Mouse (Mus musculus) T-helper 17 cell (primary cell): Measurements from ENCODE around the gene Nkg7.

Experiments used
- in situ Hi-C, 2 experiments: fragments of 300-600 bp; cut with MboI, MseI; formaldehyde crosslinking; loops; 1 replicate in 1 of 2; 2 replicates in 1 of 2; pipeline ENCODE4 v1.15.1; 2025; ENCODE audit warnings: high pct_unique_total_duplicates in 2 of 2

The Nkg7 gene

DNA sequence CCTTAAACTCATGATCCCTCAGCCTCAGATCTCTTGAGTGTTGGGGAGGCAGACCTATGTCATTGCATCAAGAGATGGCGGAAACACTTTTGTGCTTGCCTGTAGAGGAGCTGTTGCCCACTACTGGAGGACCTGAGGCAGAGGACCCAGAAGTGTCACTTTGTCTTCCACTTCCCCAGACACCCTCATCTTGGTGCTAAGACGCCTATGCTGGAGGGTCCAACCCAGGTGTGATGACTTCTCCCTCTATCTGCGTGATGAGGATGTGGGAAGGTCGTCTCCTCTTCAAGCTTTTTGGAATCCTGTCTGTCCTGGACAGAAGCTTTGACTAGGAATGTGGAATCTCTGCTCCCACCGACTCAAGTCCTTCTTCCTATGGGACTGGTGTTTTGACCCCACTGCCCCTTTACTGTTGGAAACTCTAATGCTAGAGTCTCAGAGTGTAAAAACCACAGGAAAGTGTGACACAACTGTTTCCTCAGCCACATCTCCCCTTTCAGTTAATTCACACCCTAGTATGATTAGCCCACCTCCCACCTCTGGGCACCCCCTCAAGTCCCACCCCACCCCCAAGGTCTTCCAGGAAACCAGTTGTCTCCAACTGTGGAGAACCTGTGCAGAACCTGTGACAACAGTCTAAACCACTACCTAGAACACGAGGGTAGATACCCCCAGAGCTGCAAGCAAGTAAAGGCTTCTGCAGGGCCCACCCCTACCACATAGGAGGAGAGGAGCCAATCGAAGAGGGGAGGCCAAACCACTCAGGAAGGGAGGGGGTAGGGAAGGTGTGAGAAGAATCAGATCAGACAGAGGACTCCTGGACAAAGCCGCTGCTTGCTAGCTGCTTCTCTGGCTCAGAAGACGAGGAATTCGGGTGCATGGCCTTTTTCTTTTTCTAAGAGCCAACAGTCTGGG is at the start of gene Nkg7:
Gene Nkg7 (plus strand): TSS at position 733 of the 915 bp plus-strand sequence.
- in situ Hi-C loops, result no loop called here

DNA sequence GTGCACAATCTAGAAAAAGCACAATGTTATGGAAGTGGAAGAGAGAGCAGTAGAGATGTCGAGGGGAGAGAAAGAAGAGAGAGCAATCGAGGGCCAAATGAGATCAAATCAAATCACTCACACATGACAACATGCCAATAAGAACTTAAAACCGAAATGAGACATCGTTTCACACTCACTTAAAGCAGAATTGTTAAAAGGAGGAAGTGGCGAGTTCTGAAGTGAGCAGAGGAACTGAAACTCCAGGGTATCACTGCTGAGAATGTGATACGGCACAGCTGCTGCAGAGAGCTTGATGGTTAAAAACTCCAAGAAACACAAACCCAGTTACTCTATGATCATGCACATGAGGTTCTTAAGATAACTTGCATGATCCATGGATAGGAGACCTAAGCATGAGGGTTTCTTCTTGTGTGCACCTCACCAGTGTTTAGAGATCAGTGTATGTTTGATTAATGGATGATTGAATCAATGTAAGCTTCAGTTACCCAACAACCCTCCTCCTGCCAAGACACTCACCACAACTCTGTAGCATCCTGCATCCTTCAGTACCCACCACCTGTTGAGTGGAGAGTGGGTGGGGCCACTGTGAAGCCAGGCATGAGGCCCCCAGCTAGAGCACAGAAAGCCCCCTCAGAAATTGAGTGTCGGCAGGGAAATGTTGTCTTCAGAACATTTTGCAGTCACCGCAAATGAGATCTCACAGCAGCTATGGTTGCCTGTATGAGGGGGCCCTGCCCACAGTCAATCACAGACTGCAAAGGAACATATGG is 44.3 kb upstream of the Nkg7 start:
- in situ Hi-C loops, result no loop called here

DNA sequence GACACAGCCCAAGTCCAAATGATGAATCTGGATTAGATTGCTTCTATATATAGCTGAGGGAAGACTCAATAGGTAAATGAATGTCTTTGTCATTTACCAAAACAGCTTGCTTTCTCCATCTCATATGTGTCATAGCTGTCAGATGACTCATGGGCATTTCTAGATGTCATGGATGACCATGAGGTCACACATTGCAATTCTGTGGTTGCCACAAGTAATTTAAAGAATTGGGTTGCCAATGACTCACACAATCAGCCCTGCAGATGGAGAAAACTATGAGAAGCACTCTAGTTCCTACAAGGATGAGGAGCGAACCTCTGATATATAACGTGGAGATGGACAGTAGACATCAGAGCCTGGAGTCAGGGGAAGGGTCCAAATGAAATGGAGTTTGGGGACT is 37.4 kb upstream of the Nkg7 start:
- in situ Hi-C loops, result no loop called here

DNA sequence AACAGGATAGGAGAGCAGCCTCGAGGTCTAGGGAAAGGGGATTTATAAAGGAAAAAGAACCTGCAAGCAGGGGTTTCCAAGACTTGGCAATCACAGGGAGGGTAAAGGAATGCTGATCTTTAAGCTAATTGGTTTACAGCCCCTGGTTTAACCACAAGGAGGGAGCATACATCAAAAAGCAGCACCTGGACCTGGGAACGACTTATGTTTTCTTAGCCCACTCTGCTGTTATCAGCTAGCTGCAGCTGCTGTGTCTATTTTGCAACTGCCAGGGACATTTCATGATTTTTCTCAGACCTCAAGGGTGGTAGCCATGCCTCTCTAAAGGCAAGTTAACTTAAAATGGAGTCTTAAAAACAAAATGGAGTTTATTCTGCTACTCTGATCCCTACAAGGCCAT is 34.2 kb upstream of the Nkg7 start:
- in situ Hi-C loops, result no loop called here

DNA sequence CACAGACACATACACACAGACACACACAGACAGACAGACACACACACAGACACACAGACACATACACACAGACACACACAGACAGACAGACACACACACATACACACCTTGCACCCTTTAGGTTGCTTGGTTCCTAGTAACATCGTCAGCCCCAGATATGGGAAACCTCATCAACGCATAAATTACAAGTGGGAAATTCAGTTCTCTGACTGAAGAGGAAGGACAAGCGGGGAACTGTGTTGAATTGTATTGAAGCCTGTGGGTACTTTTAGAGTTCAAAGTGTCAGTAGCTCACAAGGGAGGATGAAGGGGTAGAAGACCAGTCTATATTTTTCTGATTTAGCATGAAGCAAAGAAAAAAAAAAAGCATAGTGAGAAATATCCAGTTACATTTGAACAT is 29.3 kb upstream of the Nkg7 start:
- in situ Hi-C loops, result no loop called here

DNA sequence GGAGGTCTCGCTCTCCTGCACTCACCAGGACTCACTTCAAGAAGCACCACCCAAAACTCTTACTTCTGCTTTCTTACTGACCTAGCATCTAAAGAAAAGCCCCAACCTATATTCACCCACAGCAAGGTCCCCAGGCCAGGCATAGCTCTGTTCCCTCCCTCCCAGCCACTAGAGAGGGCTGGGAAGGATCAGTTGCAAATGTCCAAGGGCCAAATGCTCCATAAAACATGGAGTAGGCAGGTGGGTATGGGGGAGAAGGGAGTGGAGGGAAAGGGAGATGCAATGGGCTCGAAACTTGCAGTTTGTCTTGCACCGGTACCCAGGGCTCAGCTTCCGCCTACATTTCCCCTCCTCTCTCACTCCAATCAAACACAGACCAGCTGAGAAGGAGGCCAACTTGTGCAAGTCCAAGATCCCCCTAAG is 28.7 kb upstream of the Nkg7 start, which contains the start of gene Siglecg:
Gene Siglecg (plus strand): TSS at position 74 of the 423 bp plus-strand sequence.
- in situ Hi-C loops, result no loop called here

DNA sequence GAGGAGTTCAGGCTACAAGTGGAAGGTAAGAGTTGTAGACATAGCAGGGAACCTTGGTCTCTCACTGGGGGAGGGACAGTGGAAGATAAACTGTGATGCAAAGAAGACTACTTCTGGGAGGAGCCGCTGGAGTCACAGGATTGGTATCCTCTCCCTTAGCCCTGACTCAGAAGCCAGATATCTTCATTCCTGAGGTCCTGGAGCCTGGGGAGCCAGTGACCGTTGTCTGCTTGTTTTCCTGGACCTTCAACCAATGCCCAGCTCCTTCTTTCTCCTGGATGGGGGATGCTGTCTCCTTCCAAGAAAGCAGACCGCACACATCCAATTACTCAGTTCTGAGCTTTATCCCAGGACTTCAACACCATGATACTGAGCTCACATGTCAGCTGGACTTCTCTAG is 27.8 kb upstream of the Nkg7 start:
- in situ Hi-C loops, result no loop called here

DNA sequence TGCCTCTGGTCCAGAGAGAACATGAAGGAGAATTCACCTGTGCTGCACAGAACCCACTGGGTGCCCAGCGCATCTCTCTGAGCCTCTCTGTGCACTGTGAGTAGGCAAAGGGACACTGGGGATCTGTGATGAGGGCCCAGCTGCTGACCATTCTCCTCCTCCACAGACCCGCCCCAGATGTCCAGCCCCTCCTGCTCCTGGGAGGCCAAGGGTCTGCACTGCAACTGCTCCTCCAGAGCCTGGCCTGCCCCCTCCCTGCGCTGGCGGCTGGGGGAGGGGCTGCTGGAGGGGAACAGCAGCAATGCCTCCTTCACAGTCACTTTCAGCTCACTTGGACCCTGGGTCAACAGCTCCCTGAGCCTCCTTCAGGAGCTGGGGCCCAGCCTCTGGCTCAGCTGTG is 25.1 kb upstream of the Nkg7 start:
- in situ Hi-C loops, result loop anchor here (5.0 kb wide), 1 partner anchor 1381 kb away; no protein-coding TSS in a partner anchor

DNA sequence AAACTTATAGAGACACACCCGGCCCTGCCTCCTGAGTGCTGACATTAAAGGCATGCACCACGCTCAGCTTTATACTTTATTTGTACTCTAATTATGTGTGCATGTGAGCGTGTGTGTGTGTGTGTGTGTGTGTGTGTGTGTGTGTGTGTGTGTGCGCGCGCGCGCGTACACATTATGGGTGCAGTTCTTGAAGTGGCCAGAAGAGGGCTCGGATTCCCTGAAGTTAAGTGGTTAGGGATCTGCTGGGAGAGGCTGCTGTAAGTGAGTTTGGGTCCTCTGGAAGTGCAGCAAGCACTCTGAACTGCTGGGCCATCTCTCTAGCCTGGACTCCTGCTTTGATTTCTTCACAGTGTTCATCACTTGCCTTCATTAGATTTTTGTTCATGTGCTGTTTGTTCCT is 19.6 kb upstream of the Nkg7 start:
- in situ Hi-C loops, result no loop called here

DNA sequence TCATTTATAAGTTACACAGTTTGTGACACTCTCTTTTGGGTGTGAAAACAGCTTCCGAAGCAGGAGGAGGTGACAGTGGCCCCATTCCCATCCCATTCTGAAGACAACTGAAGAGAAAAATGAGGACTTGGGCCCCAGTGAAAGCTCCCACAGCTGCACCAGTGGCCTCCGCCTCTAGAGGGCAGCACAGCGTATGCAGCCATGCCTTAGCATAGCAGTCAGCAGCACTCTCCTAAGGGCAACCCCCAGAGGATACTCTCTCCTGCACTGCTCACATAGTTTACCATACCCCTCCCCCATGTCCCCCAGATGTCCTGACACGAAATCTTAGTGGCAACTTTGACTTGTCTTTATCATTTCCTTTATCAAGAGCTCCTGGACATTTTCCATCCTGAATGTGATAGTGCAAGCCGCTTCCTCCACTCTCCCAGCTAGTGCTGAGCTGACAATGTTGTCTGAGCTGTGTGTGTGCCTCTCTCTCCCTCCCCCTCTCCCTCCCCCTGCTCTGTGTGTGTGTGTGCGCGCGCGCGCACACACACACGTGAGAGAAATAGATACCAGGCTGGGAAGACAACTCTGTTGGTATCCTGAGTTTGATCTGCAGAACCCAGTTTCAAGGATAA is 13.8 kb upstream of the Nkg7 start:
- in situ Hi-C loops, result no loop called here

DNA sequence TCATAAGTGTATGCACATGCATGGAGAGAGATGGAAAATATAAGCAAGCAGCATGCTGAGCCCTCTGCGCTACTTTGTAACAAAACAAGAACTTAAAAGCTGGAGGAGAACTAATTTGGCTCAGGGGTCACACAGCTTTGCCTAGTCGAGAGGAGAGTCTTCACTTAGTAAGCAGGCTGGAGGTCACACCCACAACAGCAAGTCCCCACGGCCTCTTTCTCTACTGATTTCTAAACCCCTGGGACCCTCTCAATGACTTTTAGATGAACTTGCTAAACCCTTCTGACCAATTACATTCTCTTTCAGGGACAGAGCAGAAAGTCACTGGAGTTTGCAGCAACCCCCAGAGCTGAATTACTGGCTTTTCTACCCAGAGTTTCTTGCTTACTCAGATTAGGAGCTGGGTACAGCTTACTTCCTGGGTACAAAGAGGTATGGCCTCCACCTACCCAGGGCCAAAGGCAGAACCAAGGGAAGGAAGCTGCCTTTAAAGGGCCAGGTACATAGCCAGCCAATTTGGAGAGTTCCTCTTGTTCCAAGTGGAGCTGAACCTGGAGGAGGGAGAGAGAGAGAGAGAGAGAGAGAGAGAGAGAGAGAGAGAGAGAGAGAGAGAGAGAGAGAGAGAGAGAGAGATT is 12.8 kb upstream of the Nkg7 start:
- in situ Hi-C loops, result no loop called here

DNA sequence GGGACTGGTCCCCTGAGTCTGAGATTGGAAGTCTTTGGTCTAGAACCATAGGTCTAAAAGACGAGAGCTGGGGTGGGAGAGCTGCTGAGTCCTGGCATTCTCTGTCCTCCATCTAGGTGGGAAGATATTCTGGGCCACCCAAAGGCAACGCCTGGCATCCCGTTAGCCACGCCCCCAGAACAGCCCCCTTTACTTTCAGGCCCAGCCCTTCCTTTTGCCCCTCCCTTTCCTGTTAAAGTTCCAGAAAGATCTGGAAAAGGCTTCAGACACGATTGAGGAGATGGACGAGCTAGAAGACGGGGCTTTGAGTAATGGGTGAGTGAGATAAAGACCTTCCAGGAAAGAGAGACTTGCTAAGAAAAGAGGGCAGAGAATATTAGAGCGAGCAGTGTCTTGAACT is 9.5 kb upstream of the Nkg7 start, which contains the start of gene Lim2:
Gene Lim2 (plus strand): TSS at position 265 of the 400 bp plus-strand sequence.
- in situ Hi-C loops, result no loop called here

DNA sequence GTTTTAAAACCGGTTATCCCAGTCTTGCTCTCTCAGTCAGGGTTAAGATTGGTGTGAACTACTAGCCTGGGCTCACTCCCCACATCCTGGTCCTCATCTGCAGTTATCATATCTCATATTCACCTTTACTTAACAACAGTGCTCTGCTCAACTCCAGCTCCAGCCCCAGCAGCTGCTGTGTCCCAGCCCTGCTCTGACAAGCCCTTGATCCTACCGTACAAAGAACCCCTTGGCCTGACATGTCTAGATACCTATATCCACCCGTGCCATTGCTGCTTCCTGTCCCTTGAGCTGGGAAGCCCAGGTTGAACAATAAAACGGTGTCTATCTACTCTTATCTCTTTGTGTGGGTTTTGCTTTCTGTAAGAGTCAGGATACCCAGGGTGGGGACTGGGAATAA is 7.4 kb upstream of the Nkg7 start:
- in situ Hi-C loops, result no loop called here

DNA sequence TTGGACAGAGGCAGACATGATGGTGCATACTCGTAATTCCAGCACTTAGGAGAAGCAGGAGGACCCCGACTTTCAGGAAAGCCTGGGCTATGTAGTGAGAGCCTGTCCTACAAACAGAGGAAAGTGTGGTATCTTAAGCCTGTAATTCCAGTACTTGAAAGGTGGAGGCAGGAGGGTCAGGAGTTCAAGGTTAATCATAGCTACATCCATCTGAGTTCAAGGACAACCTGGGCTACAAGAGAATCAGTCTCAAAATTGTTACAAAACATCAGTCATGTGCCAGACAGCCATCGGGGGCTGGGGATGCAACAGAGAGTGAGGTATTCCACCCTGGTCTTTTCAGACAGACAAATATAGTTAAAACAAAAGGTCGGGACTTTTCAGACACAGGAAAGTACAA is 4.0 kb upstream of the Nkg7 start:
- in situ Hi-C loops, result no loop called here

DNA sequence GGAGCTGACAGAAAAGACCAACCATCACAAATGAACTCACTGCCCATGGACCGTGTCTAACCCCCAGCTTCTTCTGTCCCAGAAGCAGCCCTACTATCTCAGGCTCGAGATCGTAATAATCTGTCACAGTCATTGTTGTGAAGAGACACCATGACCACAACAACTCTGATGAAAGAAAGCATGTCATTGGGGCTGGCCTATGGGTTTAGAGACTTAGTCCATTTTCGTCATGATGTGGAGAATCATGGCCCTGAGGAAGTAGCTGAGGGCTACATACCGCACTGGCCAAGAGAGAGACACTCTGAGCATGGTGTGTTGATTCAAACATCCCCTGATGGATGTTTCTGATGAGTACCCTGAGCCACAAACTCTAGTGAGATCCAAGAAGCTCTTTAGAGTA is 2.2 kb upstream of the Nkg7 start:
- in situ Hi-C loops, result no loop called here

DNA sequence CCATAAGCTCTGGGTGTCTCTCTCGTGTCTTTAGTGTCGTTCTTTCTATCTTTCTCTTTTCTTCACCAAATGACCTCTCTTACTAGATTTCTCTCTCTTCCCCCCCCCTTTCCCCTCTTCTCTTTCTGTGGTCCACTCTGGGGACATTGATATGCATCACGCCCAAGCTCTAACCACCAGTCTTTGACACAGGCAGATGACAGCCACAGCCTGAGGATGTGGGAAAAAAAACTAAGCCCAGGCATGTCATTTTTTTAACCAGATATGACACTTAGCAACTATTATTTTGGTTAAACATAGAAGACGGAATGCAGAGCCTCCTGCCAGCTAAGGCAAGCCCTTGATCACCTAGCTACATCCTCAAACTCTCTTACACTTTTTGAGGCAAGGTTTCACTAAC is 1.7 kb downstream of the Nkg7 start:
- in situ Hi-C loops, result no loop called here

DNA sequence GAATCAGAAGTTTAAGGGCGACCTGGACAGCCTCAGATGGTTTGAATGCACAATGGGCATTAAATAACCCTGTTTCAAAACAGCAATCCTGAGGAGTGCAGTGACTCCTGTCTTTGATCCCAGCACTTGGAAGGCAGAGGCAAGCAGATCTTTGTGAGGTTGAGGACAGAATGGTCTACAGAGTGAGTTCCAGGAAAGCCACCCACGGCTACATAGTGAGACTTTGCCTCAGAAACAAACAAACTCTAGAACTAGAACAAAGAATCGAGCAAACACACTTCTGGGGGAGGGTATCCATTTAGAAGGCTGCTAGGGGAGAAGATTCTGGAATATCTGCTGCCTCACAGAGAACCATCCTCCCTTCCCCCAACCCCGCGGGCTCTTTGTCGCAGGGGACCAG is 3.6 kb downstream of the Nkg7 start, which contains the start of gene Cldnd2:
Gene Cldnd2 (plus strand): TSS at position 301 of the 400 bp plus-strand sequence.
- in situ Hi-C loops, result loop anchor here (10.0 kb wide), 2 partner anchors 126 to 814 kb away; partner anchors contain the start of genes Zfp715 (in 2 of the 2) and Acp4 (in 1 of the 2)

DNA sequence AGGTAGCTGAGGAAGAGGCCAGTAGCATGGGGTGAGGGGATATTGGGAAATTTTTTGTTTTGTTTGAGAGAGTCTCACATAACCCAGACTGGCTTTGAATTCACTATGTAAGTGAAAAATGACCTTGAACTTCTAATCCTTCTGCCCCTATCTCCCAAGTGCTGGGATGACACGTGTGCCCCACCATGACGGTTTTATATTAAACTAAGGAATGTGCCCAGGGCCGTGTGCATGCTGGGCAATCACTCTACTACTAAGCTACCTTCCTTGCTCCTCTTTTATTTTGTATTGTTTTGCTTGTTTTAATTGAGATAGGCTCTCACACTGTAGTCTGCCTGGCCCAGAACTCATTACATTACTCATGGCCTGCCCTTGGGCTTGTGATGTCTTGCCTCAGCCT is 4.2 kb downstream of the Nkg7 start:
- in situ Hi-C loops, result loop anchor here (10.0 kb wide), 2 partner anchors 126 to 814 kb away; partner anchors contain the start of genes Zfp715 (in 2 of the 2) and Acp4 (in 1 of the 2)

DNA sequence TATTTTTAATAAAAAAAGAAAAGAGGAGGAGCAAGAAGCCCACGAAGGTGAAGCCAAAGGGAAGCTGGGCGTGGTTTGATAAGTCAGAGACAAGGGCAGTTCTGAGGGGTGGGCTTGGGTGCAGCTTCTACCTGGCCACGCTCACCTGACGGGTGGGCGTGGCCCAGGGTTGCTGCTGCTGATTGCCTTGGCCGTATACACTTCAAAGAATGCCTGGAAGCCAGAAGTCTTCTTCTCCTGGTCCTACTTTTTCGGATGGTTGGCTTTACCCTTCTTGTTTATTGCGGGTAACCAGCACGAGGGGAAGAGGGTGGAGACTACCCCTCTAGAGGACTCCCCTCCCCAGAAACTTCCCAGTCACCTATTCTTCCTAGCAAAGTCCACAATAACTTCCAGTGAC is 5.8 kb downstream of the Nkg7 start:
- in situ Hi-C loops, result loop anchor here (10.0 kb wide), 2 partner anchors 128 to 812 kb away; partner anchors contain the start of genes Zfp715 (in 2 of the 2) and Acp4 (in 1 of the 2)

DNA sequence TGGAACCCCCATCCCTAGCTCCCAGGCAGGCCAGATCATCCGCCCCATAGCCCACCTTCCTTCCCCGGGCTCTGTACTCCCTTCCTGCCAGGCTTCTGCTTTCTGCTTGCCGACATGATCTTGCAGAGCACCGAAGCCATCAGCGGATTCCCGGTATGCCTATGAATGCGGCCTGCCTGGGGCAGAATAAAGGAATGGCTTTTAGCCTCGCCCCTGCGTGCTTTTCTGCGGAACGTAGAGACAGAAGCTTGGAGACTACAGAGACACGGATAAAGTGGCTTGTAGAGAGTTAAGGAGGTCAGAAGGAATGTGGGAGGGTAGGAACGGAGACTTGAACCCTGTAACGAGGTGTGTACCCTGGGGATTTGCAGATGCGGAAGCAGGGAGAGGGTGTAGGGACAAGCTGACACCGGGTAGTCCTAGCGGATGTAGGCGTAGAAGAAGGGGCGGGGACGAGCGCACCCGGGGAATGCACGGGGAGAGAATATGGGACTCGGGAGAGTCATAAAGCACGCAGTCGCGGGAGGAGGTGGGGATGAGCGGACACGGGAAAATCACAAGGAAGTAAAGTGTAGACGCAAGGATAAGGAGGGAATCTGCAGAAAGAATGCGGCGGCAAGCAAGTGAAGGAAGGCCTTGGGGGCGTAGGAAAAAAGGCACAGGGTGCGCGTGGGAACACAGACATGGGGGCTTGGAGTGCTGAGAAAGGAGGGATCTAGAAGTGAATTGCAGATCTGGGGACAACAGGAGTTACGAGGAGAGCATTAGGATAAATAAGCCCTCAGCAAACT is 6.4 kb downstream of the Nkg7 start:
- in situ Hi-C loops, result loop anchor here (10.0 kb wide), 2 partner anchors 129 to 811 kb away; partner anchors contain the start of genes Zfp715 (in 2 of the 2) and Acp4 (in 1 of the 2)
